Comparison of ENCODE assay signal across 24 mouse cellular contexts in the genomic region with DNA sequence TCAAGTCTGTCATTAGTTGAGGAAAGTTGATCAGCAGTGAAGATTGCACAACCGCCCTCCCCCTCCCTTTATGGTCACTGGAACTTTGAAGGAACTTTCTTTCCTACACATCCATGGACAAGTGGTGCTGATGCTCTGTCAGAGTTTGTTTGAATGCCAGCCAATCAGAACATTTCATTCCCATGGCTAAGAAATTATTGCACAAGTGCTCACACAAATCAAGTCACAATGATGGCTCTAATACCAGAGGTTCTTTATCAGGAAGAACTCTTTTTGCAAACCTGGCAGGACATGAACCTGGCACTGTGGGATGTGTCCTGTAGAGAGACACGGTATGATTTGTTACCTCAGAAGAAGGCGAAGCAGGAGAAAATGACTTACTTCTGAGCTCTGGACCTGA. TPM values are rescaled to one million over a fixed set of nuclear protein-coding genes. Genes with fewer than 3 reads are reported as not detected.
A peak's percentile ranks its signal among the peaks of the same experiment; 100 is the strongest.
DNase-seq lines count a peak whose midpoint lies in the region; ATAC-seq and TF ChIP-seq lines count a peak whose summit lies in the region.
"Had no signal": no experiment of that assay in that cellular context is flagged by ENCODE, and none has a peak within 500 bp of the region (broad histone marks: within the 10 kb centered on the region; RNA-seq: fewer than 3 reads in every experiment).

No protein-coding gene starts in this region.

- no peaks in the 10 kb centered on the region for H3K4me1 ChIP-seq in lung, embryonic 14.5 days (ENCODE audit: insufficient read depth)
- H3K4me1 ChIP-seq in lung, adult 2 months (ENCODE audit: control insufficient read depth, insufficient read depth, low read length): no peaks in the 10 kb centered on the region
- H3K4me1 ChIP-seq: hindbrain, embryonic 12.5 days; liver, embryonic 15.5 days; neural tube, embryonic 15.5 days had no signal

- no peaks in the 10 kb centered on the region for H3K27me3 ChIP-seq in lung, embryonic 14.5 days (ENCODE audit: insufficient read depth, low read length)
- H3K27me3 ChIP-seq: hindbrain, embryonic 12.5 days; liver, embryonic 15.5 days; neural tube, embryonic 15.5 days had no signal

- H3K4me2 ChIP-seq in lung, embryonic 14.5 days: no peak overlapping the region
- H3K4me2 ChIP-seq: hindbrain, embryonic 12.5 days; liver, embryonic 15.5 days; neural tube, embryonic 15.5 days had no signal

- 73% methylated on average over 3 of the region's 3 CpGs for WGBS in lung, embryonic 14.5 days
- 74% methylated on average over 3 of the region's 3 CpGs for WGBS in lung, adult 2 months

- TF ChIP-seq POLR2A in lung, adult 2 months (IDR thresholded peaks at IDR 0.05; ENCODE audit: borderline replicate concordance, extremely low read depth, low read depth, low read length): no peak

- TF ChIP-seq CTCF in lung, embryonic 14.5 days (IDR thresholded peaks at IDR 0.05; ENCODE audit: low read depth): no peak
- TF ChIP-seq CTCF in lung, adult 2 months (IDR thresholded peaks at IDR 0.05; ENCODE audit: insufficient read depth, low read length): no peak

- ATAC-seq in lung, embryonic 14.5 days (ENCODE audit: insufficient read depth): no peak
- ATAC-seq: forebrain, embryonic 14.5 days; inflammation-experienced regulatory T-cells, adult 6 months had no signal

- H3K27ac ChIP-seq in lung, embryonic 14.5 days (ENCODE audit: low read depth): no peak overlapping the region
- H3K27ac ChIP-seq: heart, adult 2 months; hindbrain, embryonic 12.5 days; layer of hippocampus, adult 2 months; liver, embryonic 15.5 days; neural tube, embryonic 15.5 days; stomach, postnatal 0 days had no signal

- DNase-seq in gastrocnemius, adult 18-20 months (ENCODE audit: low spot score): peak; percentile 39
- no peak for DNase-seq in gastrocnemius, adult 8-10 months (ENCODE audit: low spot score in 2 of 2)
- peak; percentile 46 for DNase-seq in lung, embryonic 14.5 days
- no peak for DNase-seq in lung, adult 2 months
- DNase-seq in adipocyte (ENCODE audit: low spot score): peak; percentile 47
- DNase-seq in lung, postnatal 14 days: peak; percentile 42
- DNase-seq in right cerebral cortex, postnatal 36 days (ENCODE audit: low spot score in 2 of 2): no peak
- DNase-seq in kidney, postnatal 14 days: no peak
- DNase-seq: cerebellum, adult 8-10 months; heart, adult 2 months; kidney, adult 2 months; kidney, postnatal 10 days; midbrain, embryonic 14.5 days; right cerebral cortex, postnatal 14 days; thymus, postnatal 14 days had no signal

- no peaks in the 10 kb centered on the region for H3K9me3 ChIP-seq in lung, embryonic 14.5 days (ENCODE audit: low read depth, low read length)
- H3K9me3 ChIP-seq: hindbrain, embryonic 12.5 days; liver, embryonic 15.5 days; neural tube, embryonic 15.5 days had no signal

- no peak overlapping the region for H3K4me3 ChIP-seq in lung, embryonic 14.5 days (ENCODE audit: low read depth, low read length)
- no peak overlapping the region for H3K4me3 ChIP-seq in lung, adult 2 months (replicated peaks; ENCODE audit: extremely low read depth, low read depth, low read length)
- H3K4me3 ChIP-seq: erythroblast, embryonic 14.5 days; heart, adult 2 months; hindbrain, embryonic 12.5 days; layer of hippocampus, adult 2 months; liver, embryonic 15.5 days; myocyte; neural tube, embryonic 15.5 days had no signal

- no peaks in the 10 kb centered on the region for H3K36me3 ChIP-seq in lung, embryonic 14.5 days (ENCODE audit: insufficient read depth)
- H3K36me3 ChIP-seq: hindbrain, embryonic 12.5 days; liver, embryonic 15.5 days; neural tube, embryonic 15.5 days had no signal

- no peak overlapping the region for H3K9ac ChIP-seq in lung, embryonic 14.5 days
- H3K9ac ChIP-seq: hindbrain, embryonic 12.5 days; liver, embryonic 15.5 days; neural tube, embryonic 15.5 days had no signal

RNA-seq across cellular contexts. Expression of a gene that starts 54.3 kb away (rescaled TPM):
- total RNA-seq in gastrocnemius, adult 18-20 months (2021): 10 to 100 TPM; 13.5 to 19.3 TPM
- 10 to 100 TPM; 15.7 to 20.8 (median 18.7) TPM for total RNA-seq in gastrocnemius, adult 8-10 months (2022)
- 43.6 and 46.6 TPM in 2 replicates for polyA plus RNA-seq in lung, embryonic 14.5 days (2014; fragmentation: Nextera tagmentation; extraction: Ambion mirVana)
- polyA plus RNA-seq in lung, adult 2 months (2012; rRNA removed): 27.3 and 27.8 TPM in 2 replicates
- polyA plus RNA-seq: erythroblast, embryonic 14.5 days had no signal

Comparison
In these comparisons a context has a peak if more than half of its experiments do, and no peak if none do; other contexts are left out.
1. DNase-seq: peak in gastrocnemius, adult 18-20 months (single experiment), lung, embryonic 14.5 days (single experiment), adipocyte (single experiment) and lung, postnatal 14 days (single experiment); none in gastrocnemius, adult 8-10 months (0 of 2), lung, adult 2 months (single experiment), right cerebral cortex, postnatal 36 days (0 of 2) and kidney, postnatal 14 days (single experiment).